Comparison of ENCODE assay signal across 13 mouse cellular contexts in the genomic region with DNA sequence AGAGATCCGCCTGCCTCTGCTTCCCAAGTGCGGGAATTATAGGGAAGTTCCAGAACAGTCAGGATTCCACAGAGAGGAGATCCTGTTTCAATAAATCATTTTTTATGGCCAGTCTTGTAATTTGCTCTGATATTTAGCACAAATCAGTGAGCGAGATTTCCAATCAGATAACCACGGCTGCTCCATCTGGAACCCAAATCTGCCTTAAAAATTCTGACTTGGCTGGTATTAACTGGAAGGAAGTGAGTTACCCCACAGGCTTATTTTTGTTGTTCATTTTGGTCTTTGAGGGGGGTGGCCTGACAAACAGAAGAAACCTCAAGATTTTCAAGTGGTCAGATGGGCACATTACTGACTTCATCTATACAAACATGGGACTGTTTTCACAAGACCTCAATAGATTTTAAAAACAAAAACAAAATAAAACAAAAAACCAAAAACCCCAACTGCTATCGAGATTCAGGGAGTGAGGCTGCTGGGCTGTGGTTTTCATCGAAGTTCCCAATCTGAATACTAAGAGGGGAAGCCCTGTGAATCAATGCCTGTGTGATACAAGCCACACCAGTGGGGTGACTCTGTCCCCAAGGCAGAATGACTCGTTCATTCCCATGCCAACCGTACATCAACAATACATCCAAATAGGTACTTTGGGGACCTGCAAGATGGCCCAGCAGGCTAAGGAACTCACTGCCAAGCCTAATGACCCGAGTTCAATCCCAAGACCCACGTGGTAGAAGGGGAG. TPM values are rescaled to one million over a fixed set of nuclear protein-coding genes. Genes with fewer than 3 reads are reported as not detected.
A peak's percentile ranks its signal among the peaks of the same experiment; 100 is the strongest.
DNase-seq lines count a peak whose midpoint lies in the region; ATAC-seq lines count a peak whose summit lies in the region.
"Had no signal": no experiment of that assay in that cellular context is flagged by ENCODE, and none has a peak within 500 bp of the region (broad histone marks: within the 10 kb centered on the region; RNA-seq: fewer than 3 reads in every experiment).

No protein-coding gene starts in this region.

- ATAC-seq in hindbrain, embryonic 15.5 days (ENCODE audit: low FRiP score, low read depth): 0 out of 2 replicates have a peak, but pooled peaks have one; percentile 50
- ATAC-seq in activated CD4-positive, CD25-positive, alpha-beta regulatory T cell, adult 4 months: peak; percentile 25

- H3K27ac ChIP-seq in hindbrain, embryonic 15.5 days (replicated peaks): peak overlapping the region; percentile 71
- H3K27ac ChIP-seq in hindbrain, embryonic 10.5 days: no peak overlapping the region

- no peak overlapping the region for H3K4me2 ChIP-seq in hindbrain, embryonic 15.5 days

- no peak for DNase-seq in hindbrain, embryonic 10.5 days (ENCODE audit: low spot score)
- DNase-seq in CD8-positive naive resting alpha-beta T cell, adult 2 months (ENCODE audit: low read depth in 2 of 2, low spot score in 2 of 2): peak; percentile 41 to 44
- peak; percentile 57 for DNase-seq in naive thymus-derived CD4-positive, alpha-beta T cell, adult 2 months (ENCODE audit: low read depth)
- DNase-seq in urinary bladder, adult 2 months (ENCODE audit: low spot score): no peak
- DNase-seq in frontal cortex, postnatal 10 days (ENCODE audit: low spot score in 2 of 2): no peak
- DNase-seq: adrenal gland, postnatal 36 days; gastrocnemius, postnatal 14 days; kidney, adult 18-20 months; lung, postnatal 10 days; right cerebral cortex, postnatal 25 days had no signal

- 0 out of 2 replicates have a peak, but pooled peaks cover 13% of the 10 kb centered on the region for H3K4me1 ChIP-seq in hindbrain, embryonic 15.5 days (replicated peaks)
- peaks cover 23% of the 10 kb centered on the region for H3K4me1 ChIP-seq in hindbrain, embryonic 10.5 days (replicated peaks)

- WGBS in hindbrain, embryonic 15.5 days: 75% methylated on average over 10 of the region's 10 CpGs
- 89% methylated on average over 10 of the region's 10 CpGs for WGBS in hindbrain, embryonic 10.5 days

- H3K9ac ChIP-seq in hindbrain, embryonic 15.5 days: no peak overlapping the region

- no peaks in the 10 kb centered on the region for H3K9me3 ChIP-seq in hindbrain, embryonic 15.5 days
- H3K9me3 ChIP-seq in hindbrain, embryonic 10.5 days: peaks cover 5% of the 10 kb centered on the region; the same call in 1 of the 2 replicates

- H3K4me3 ChIP-seq in hindbrain, embryonic 15.5 days: no peak overlapping the region
- H3K4me3 ChIP-seq in hindbrain, embryonic 10.5 days: no peak overlapping the region
- H3K4me3 ChIP-seq: erythroblast, embryonic 14.5 days had no signal

- H3K27me3 ChIP-seq in hindbrain, embryonic 15.5 days: no peaks in the 10 kb centered on the region
- H3K27me3 ChIP-seq in hindbrain, embryonic 10.5 days (ENCODE audit: insufficient read depth, poor library complexity, severe bottlenecking): no peaks in the 10 kb centered on the region

- H3K36me3 ChIP-seq in hindbrain, embryonic 15.5 days: no peaks in the 10 kb centered on the region
- peaks cover 3% of the 10 kb centered on the region; the same call in 1 of the 2 replicates for H3K36me3 ChIP-seq in hindbrain, embryonic 10.5 days

RNA-seq across cellular contexts. Expression of gene Fnbp1, which starts 23.0 kb away (rescaled TPM):
- 32.5 and 33.0 TPM in 2 replicates for polyA plus RNA-seq in hindbrain, embryonic 15.5 days (2015; fragmentation: Nextera tagmentation; extraction: Ambion mirVana)
- 14.7 and 16.0 TPM in 2 replicates for polyA plus RNA-seq in hindbrain, embryonic 10.5 days (2016; fragmentation: Nextera tagmentation; extraction: Ambion mirVana)
- polyA plus RNA-seq in activated CD4-positive, CD25-positive, alpha-beta regulatory T cell, adult 4 months (2017; shearing (Covaris generic)): 100 to 1,000 TPM in 1 of 2 experiments, 10 to 100 TPM in 1; 99.6 to 101 TPM
- polyA plus RNA-seq in urinary bladder, adult 2 months (2012; rRNA removed): 167 and 198 TPM in 2 replicates

RNA-seq across cellular contexts. Expression of gene Gpr107, which starts 33.3 kb away (rescaled TPM):
- polyA plus RNA-seq in hindbrain, embryonic 15.5 days (2015; fragmentation: Nextera tagmentation; extraction: Ambion mirVana): 38.0 and 39.0 TPM in 2 replicates
- polyA plus RNA-seq in hindbrain, embryonic 10.5 days (2016; fragmentation: Nextera tagmentation; extraction: Ambion mirVana): 35.1 and 35.5 TPM in 2 replicates
- 10 to 100 TPM; 44.8 to 45.0 TPM for polyA plus RNA-seq in activated CD4-positive, CD25-positive, alpha-beta regulatory T cell, adult 4 months (2017; shearing (Covaris generic))
- 24.2 and 27.0 TPM in 2 replicates for polyA plus RNA-seq in urinary bladder, adult 2 months (2012; rRNA removed)

Comparison
In these comparisons a context has a peak if more than half of its experiments do, and no peak if none do; other contexts are left out.
1. DNase-seq: peak in CD8-positive naive resting alpha-beta T cell, adult 2 months (2 of 2) and naive thymus-derived CD4-positive, alpha-beta T cell, adult 2 months (single experiment); none in hindbrain, embryonic 10.5 days (single experiment), urinary bladder, adult 2 months (single experiment) and frontal cortex, postnatal 10 days (0 of 2).